Mouse (Mus musculus) C2C12 (cell line): ENCODE data around the gene Slc39a9.

Experiments used
- CEBPB ChIP-seq: IDR thresholded peaks from one replicate; pipeline ENCODE4 v1.6.1; 2011; ENCODE audit warnings: low read depth, mild to moderate bottlenecking, control low read depth, moderate library complexity
- CTCF ChIP-seq: IDR thresholded peaks from one replicate; pipeline ENCODE4 v1.5.1; 2011; ENCODE audit not compliant: control insufficient read depth, insufficient read depth, insufficient read length
- MAX ChIP-seq: IDR thresholded peaks from one replicate; pipeline ENCODE4 v1.6.1; 2011; ENCODE audit warnings: mild to moderate bottlenecking, control low read depth
- MYOD1 ChIP-seq: IDR thresholded peaks from one replicate; pipeline ENCODE4 v1.6.1; 2011; ENCODE audit warnings: low read depth; ENCODE audit not compliant: control insufficient read depth, insufficient read length
- USF1 ChIP-seq: IDR thresholded peaks from one replicate; pipeline ENCODE4 v1.6.1; 2011; ENCODE audit warnings: low read depth, mild to moderate bottlenecking, control low read depth, moderate library complexity

DNA sequence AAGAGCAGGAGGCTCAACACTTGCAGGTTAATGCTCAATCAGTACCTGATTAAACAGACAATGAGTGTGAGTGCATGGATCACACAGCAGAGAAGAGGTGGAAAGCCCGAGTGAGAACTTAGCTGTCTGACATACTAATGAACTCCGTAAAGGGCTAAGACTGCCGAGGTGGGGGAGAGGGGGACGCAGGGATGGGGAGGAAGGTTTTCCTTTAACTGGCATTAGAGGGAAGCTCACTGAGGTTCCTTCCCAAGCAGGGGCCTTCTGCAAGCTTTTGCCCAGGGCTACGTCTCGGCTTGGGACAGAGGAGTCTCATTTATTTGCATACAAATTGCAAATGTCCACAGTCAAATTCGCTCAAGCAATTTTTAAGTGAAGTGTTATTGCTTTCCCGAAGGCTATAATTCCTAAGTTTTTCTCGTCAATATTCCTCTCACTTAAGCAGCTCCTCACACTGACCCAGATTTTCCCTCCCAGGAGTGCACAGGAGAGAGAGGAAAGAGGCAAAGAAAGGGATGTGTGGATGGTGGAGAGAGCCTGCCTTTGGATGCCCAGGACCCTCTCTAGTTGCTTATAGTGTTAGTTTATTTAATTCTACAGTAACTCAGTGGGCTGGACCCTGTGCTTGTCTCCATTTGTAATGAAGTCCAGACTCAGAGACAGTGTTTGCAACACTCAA is 31.4 kb upstream of the Slc39a9 start:
- TF ChIP-seq CTCF: no peak
- TF ChIP-seq MAX: no peak
- no peak for TF ChIP-seq MYOD1
- no peak for TF ChIP-seq USF1
- no peak for TF ChIP-seq CEBPB
